Mouse (Mus musculus): Measurements from ENCODE around the gene Ssxa1. TPM values are rescaled to one million over a fixed set of nuclear protein-coding genes. Genes with fewer than 3 reads are reported as not detected.
"Not testable (repeated sequence)": the region's sequence is repeated elsewhere in the genome, so short reads cannot be mapped to it uniquely, and the experiment has no call there.

Gene Ssxa1
- not detected in 2 replicates for polyA plus RNA-seq (2014; fragmentation: Nextera tagmentation; extraction: Ambion mirVana)

DNA sequence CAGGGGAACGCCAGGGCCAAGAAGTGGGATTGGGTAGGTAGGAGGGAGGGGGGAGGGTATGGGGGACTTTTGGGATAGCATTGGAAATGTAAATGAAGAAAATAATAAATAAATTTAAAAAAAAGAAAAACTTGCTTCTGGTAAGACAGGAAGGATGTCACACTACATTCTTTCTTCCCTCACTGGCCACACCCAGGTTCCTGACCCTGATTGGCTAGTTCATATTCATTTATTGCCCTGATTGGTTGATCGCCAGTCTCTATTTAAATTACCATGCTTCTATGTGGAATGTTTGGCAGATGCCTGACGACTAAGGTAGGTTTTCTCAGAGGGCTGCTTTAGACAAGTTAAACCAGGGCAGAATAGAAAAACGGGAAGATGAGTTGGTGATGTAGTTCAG, at the start of gene Ssxa1:
Ssxa1 (plus strand) TSS at position 301 of the 400 bp plus-strand sequence.
- no peak within 1 kb of the TSS for H3K9ac ChIP-seq (replicated peaks; ENCODE audit: low read length)
- no peak within 1 kb of the TSS for H3K27ac ChIP-seq (replicated peaks; ENCODE audit: low read depth, low read length)
- ATAC-seq (ENCODE audit: low FRiP score, low TSS enrichment) (no peak), DNase-seq (no peak)
- H3K9me3 ChIP-seq (ENCODE audit: control insufficient read depth, low read length), result no peaks in the 10 kb centered on the region
- H3K4me1 ChIP-seq (ENCODE audit: control insufficient read depth, insufficient read depth, low read length), result no peaks in the 10 kb centered on the region
- no peaks in the 10 kb centered on the region for H3K36me3 ChIP-seq (ENCODE audit: control insufficient read depth, insufficient read depth, low read length)
- no peaks in the 10 kb centered on the region for H3K27me3 ChIP-seq (ENCODE audit: control insufficient read depth, insufficient read depth, low read length)
- no peak within 1 kb of the TSS for H3K4me2 ChIP-seq (ENCODE audit: low read length)
- WGBS, result 81% methylated on average over 4 of the region's 4 CpGs
- no peak within 1 kb of the TSS for H3K4me3 ChIP-seq (replicated peaks; ENCODE audit: low read depth, low read length)

DNA sequence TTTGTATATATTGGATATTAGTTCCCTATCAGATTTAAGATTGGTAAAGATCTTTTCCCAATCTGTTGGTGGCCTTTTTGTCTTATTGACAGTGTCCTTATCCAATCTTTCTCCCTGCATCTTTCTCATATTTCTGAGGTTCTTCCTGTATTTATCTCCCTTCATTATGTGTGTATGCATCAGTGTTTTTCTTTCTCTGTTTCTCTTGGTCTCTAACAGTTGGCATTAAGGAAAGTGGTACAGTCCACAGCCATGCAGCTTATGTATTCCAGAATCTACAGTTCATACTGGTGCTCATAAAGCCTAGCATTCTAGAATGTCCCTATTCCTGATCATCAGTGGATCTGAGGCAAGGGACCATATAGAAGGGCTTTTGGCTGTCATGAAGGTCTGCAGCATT, 47.5 kb upstream of the Ssxa1 start, which contains the start of gene Spaca5:
Spaca5 (plus strand) TSS at position 301 of the 400 bp plus-strand sequence.
- Histone ChIP-seq H3K4me2 (ENCODE audit: low read length) (no peak within 1 kb of the TSS), H3K9me3 (ENCODE audit: control insufficient read depth, low read length) (no peaks in the 10 kb centered on the region), H3K9ac (replicated peaks; ENCODE audit: low read length) (no peak within 1 kb of the TSS)

DNA sequence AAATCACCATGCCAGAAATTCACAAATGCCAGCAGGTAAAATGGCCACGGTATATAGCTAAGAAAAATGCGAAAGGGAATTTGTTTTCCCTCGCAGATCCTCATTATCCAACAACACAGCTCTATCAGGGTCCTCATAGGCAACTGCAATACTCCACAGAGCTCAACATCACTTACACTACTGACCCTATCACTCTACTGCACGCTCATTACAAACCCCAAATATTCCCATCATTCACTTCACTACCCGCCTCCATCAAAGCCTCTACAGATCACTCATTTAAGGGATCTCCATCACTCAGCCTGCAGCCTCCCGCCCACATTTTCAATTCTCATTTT, 27.0 kb upstream of the Ssxa1 start:
- WGBS, result 36% methylated on average over 6 of the region's 6 CpGs
- ATAC-seq (ENCODE audit: low FRiP score, low TSS enrichment), result peak; percentile 25; the same call in 1 of the 2 replicates
- H3K4me1 ChIP-seq (ENCODE audit: control insufficient read depth, insufficient read depth, low read length), result no peaks in the 10 kb centered on the region
- H3K36me3 ChIP-seq (ENCODE audit: control insufficient read depth, insufficient read depth, low read length), result no peaks in the 10 kb centered on the region
- no peaks in the 10 kb centered on the region for H3K27me3 ChIP-seq (ENCODE audit: control insufficient read depth, insufficient read depth, low read length)
- H3K9me3 ChIP-seq (ENCODE audit: control insufficient read depth, low read length), result peaks cover 5% of the 10 kb centered on the region; the same call in 1 of the 2 replicates
- peak overlapping the region; percentile 48 for H3K4me2 ChIP-seq (ENCODE audit: low read length)
- H3K9ac ChIP-seq (replicated peaks; ENCODE audit: low read length), result peak overlapping the region; percentile 46
- no peak for DNase-seq
- H3K4me3 ChIP-seq (replicated peaks; ENCODE audit: low read depth, low read length), result peak overlapping the region; percentile 38
- peak overlapping the region; percentile 88; the same call in 1 of the 2 replicates for H3K27ac ChIP-seq (replicated peaks; ENCODE audit: low read depth, low read length)

More for the DNA sequence above, 47.5 kb upstream of the Ssxa1 start, which contains the start of gene Spaca5:
- no peak within 1 kb of the TSS for H3K27ac ChIP-seq (replicated peaks; ENCODE audit: low read depth, low read length)
- DNase-seq (no peak), ATAC-seq (ENCODE audit: low FRiP score, low TSS enrichment) (no peak)
- no peaks in the 10 kb centered on the region for H3K36me3 ChIP-seq (ENCODE audit: control insufficient read depth, insufficient read depth, low read length)
- no peak within 1 kb of the TSS for H3K4me3 ChIP-seq (replicated peaks; ENCODE audit: low read depth, low read length)
- no peaks in the 10 kb centered on the region for H3K27me3 ChIP-seq (ENCODE audit: control insufficient read depth, insufficient read depth, low read length)
- H3K4me1 ChIP-seq (ENCODE audit: control insufficient read depth, insufficient read depth, low read length), result no peaks in the 10 kb centered on the region

DNA sequence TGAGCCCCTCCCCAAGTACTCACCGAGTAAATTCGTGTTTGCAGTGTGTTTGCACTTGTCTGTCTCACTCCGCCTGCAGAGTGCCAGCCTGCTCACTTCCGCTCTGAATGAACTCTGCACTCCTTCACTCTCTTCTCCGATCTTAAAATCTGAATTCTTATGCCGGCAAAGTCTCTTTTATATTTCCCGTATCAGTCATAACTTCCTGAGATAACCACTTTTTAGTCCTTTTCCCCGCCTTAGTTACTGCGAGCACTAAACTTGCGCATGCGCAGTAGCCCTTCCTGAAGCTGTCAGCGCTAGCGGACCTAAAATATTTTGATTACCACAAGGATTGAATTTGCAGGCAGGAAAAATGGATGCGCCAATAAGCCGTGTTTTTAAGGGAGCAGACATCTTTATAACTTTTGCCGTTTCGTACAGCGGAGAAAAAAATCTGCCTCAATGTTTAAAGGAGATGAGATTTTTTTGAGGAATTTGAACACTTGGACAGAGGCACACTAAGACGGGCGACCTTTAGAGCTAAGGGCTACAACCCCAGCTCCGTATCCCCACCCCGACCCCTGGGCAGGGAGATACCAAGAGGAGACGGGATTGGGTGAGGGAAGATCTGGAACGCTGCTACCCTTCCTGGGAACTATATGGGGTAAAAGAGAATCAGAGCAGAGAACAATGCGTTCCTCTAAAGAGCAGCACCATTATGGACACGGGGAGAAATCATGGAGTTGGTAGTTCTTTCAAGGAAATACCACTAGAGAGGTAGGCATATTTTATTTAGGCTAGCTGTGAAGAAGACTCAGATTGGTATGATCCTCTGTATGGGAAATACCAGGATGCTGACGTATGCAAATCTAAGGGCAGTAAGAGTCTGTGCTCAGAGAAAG, 26.4 kb upstream of the Ssxa1 start, which contains the start of gene Zfp300:
Zfp300 (minus strand) TSS at position 545 of the 884 bp plus-strand sequence.
- 23% methylated on average over 27 of the region's 27 CpGs for WGBS
- peak within 1 kb of the TSS; percentile 38 for H3K4me3 ChIP-seq (replicated peaks; ENCODE audit: low read depth, low read length)
- peak; percentile 94 for ATAC-seq (ENCODE audit: low FRiP score, low TSS enrichment)

DNA sequence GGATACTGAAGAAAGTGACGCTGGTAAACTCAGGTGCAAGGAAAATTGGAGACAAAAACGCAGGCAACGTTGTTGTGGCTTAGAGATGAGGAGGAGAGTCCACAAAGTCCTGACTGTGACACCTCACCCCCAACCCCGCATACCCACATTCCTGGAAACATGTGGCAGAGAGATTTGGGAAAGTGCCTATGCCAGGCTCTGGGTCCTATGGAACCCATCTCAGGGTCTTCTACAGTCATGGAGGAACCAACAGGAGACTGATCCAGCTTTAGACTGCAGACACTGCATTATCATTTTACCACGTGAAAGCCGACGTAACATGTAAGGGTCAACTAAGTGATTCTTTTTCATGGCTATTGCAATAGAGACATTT, 25.8 kb upstream of the Ssxa1 start:
- ATAC-seq (ENCODE audit: low FRiP score, low TSS enrichment), result 0 out of 2 replicates have a peak, but pooled peaks have one; percentile 21
- Histone ChIP-seq H3K4me2 (ENCODE audit: low read length) (peak overlapping the region; percentile 48), H3K9me3 (ENCODE audit: control insufficient read depth, low read length) (no peaks in the 10 kb centered on the region; the same call in 1 of the 2 replicates), H3K4me1 (ENCODE audit: control insufficient read depth, insufficient read depth, low read length) (no peaks in the 10 kb centered on the region), H3K4me3 (replicated peaks; ENCODE audit: low read depth, low read length) (peak overlapping the region; percentile 38), H3K27me3 (ENCODE audit: control insufficient read depth, insufficient read depth, low read length) (no peaks in the 10 kb centered on the region), H3K36me3 (ENCODE audit: control insufficient read depth, insufficient read depth, low read length) (no peaks in the 10 kb centered on the region), H3K27ac (replicated peaks; ENCODE audit: low read depth, low read length) (peak overlapping the region; percentile 88), H3K9ac (replicated peaks; ENCODE audit: low read length) (peak overlapping the region; percentile 46)
- 48% methylated on average over 7 of the region's 7 CpGs for whole genome bisulfite sequencing
- no peak for DNase-seq

More for the DNA sequence above, 26.4 kb upstream of the Ssxa1 start, which contains the start of gene Zfp300:
- Histone ChIP-seq H3K27me3 (ENCODE audit: control insufficient read depth, insufficient read depth, low read length) (no peaks in the 10 kb centered on the region), H3K9me3 (ENCODE audit: control insufficient read depth, low read length) (no peaks in the 10 kb centered on the region; the same call in 1 of the 2 replicates), H3K27ac (replicated peaks; ENCODE audit: low read depth, low read length) (peak within 1 kb of the TSS; percentile 88), H3K9ac (replicated peaks; ENCODE audit: low read length) (peak within 1 kb of the TSS; percentile 46), H3K4me1 (ENCODE audit: control insufficient read depth, insufficient read depth, low read length) (no peaks in the 10 kb centered on the region), H3K4me2 (ENCODE audit: low read length) (peak within 1 kb of the TSS; percentile 48), H3K36me3 (ENCODE audit: control insufficient read depth, insufficient read depth, low read length) (no peaks in the 10 kb centered on the region)
- DNase-seq, result peak; percentile 88

DNA sequence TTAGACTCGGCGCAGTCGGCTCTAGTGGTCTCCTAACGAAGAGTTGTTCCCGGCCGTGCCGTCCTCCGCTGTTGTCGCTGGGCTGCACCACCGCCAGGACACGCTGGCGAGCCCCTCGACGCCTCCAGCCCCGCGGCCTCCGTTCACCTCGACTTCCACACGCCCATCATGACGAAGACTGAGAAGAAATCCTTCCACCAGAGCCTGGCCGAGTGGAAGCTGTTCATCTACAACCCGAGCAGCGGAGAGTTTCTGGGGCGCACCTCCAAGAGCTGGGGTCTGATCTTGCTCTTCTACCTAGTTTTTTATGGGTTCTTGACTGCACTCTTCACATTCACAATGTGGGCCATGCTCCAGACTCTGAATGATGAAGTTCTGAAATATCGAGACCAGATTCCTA, 31.1 kb downstream of the Ssxa1 start:
- DNase-seq; H3K4me1 ChIP-seq (ENCODE audit: control insufficient read depth, insufficient read depth, low read length); H3K27me3 ChIP-seq (ENCODE audit: control insufficient read depth, insufficient read depth, low read length); H3K27ac ChIP-seq (replicated peaks; ENCODE audit: low read depth, low read length); H3K4me3 ChIP-seq (replicated peaks; ENCODE audit: low read depth, low read length); H3K36me3 ChIP-seq (ENCODE audit: control insufficient read depth, insufficient read depth, low read length); ATAC-seq (ENCODE audit: low FRiP score, low TSS enrichment); H3K9me3 ChIP-seq (ENCODE audit: control insufficient read depth, low read length); H3K4me2 ChIP-seq (ENCODE audit: low read length); H3K9ac ChIP-seq (replicated peaks; ENCODE audit: low read length): not testable (repeated sequence)
- 90% methylated on average over 25 of the region's 25 CpGs for WGBS

Other genes starting within 250 kb of the Ssxa1 start
- gene Timp1, start 245.7 kb upstream of the Ssxa1 start, polyA plus RNA-seq (2014; fragmentation: Nextera tagmentation; extraction: Ambion mirVana), result 1.9 and 3.5 TPM in 2 replicates
- 55.7 and 66.9 TPM in 2 replicates for gene Syn1, start 194.8 kb upstream of the Ssxa1 start, polyA plus RNA-seq (2014; fragmentation: Nextera tagmentation; extraction: Ambion mirVana)
- 6.0 and 6.4 TPM in 2 replicates for gene Cfp, start 184.3 kb upstream of the Ssxa1 start, polyA plus RNA-seq (2014; fragmentation: Nextera tagmentation; extraction: Ambion mirVana)
- 12.9 and 16.9 TPM in 2 replicates for gene Elk1, start 165.2 kb upstream of the Ssxa1 start, polyA plus RNA-seq (2014; fragmentation: Nextera tagmentation; extraction: Ambion mirVana)
- 32.9 and 37.3 TPM in 2 replicates for gene Uxt, start 153.8 kb upstream of the Ssxa1 start, polyA plus RNA-seq (2014; fragmentation: Nextera tagmentation; extraction: Ambion mirVana)
- gene Zfp182, start 53.5 kb upstream of the Ssxa1 start, polyA plus RNA-seq (2014; fragmentation: Nextera tagmentation; extraction: Ambion mirVana), result 7.3 and 9.9 TPM in 2 replicates
- not detected in 2 replicates for gene Spaca5, start 47.4 kb upstream of the Ssxa1 start, polyA plus RNA-seq (2014; fragmentation: Nextera tagmentation; extraction: Ambion mirVana)
- gene Zfp300, start 26.3 kb upstream of the Ssxa1 start, polyA plus RNA-seq (2014; fragmentation: Nextera tagmentation; extraction: Ambion mirVana), result 4.6 and 6.0 TPM in 2 replicates
- gene Gm21876, start 59.8 kb downstream of the Ssxa1 start, polyA plus RNA-seq (2014; fragmentation: Nextera tagmentation; extraction: Ambion mirVana), result not detected in 2 replicates

Measured in midbrain, embryonic 14.5 days (tissue).